Mouse (Mus musculus): ENCODE results near the gene Kalrn.
A peak's percentile ranks its signal among the peaks of the same experiment; 100 is the strongest.

Gene Kalrn

DNA sequence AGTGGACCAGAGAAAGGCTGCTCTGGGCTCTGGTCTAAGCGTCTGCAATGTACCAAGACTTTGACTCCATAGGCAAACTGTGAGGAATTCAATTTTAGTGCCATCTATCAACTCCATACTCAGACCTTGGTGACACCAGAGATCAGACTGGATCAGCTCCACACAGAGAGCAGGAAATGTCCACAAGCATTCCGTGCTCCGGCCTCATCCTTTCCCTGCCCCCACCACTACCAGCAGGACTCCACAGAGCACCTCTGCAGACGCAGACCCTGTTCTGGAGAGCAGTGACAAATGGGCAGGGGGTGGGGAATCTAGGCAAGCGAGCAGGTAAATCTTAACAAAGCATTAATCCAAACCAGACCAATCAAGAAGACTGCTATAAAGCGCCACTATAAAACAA lies 15.4 kb downstream of the Kalrn start:
- DNase-seq (ENCODE audit: low spot score in 2 of 2), result no peak

- no peak for DNase-seq (ENCODE audit: low spot score in 2 of 2)
Measured at GRCm38 (mm10) chr16:34552731-34553130, 20.6 kb downstream of the Kalrn start.

- no peak for DNase-seq (ENCODE audit: low spot score in 2 of 2)
Measured at GRCm38 (mm10) chr16:34549470-34549999, 23.8 kb downstream of the Kalrn start.

DNA sequence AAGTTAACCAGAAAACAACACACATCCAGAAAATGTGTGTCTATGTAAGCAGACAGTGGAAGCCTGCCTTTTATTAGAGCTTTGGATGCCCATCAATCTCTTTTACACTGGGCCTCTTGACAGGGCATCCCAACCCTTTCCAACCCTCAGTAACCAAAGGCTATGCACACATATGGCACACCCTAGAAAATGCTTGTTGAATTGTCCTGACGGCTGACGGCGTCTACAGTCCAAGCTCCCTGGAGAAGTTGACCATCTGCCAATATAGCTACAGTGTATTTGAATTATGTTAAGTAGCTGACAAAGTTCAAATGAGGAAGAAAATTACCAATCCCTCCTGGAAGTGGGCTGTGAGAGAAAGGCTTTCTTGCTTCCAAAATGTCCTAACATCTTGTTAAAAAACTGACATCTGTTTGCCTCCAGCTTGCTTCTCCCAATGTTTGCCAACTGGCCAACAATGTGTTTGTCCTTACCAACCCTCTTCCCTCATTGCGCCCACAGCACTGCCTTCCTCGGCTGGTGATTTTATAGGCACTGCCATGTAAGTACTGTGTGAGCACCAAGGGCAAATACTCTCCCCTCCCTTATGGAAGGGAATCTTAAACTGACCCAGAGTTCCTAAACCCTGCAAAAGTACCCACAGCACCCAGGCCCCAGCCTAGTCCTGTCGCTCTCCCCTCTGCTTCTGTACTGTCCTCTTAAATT lies 26.4 kb downstream of the Kalrn start:
- DNase-seq (ENCODE audit: low spot score in 2 of 2), result no peak

- no peak for DNase-seq (ENCODE audit: low spot score in 2 of 2)
Measured at GRCm38 (mm10) chr16:34543754-34544153, 29.6 kb downstream of the Kalrn start.

- no peak for DNase-seq (ENCODE audit: low spot score in 2 of 2)
Measured at GRCm38 (mm10) chr16:34542341-34542740, 31.0 kb downstream of the Kalrn start.

DNA sequence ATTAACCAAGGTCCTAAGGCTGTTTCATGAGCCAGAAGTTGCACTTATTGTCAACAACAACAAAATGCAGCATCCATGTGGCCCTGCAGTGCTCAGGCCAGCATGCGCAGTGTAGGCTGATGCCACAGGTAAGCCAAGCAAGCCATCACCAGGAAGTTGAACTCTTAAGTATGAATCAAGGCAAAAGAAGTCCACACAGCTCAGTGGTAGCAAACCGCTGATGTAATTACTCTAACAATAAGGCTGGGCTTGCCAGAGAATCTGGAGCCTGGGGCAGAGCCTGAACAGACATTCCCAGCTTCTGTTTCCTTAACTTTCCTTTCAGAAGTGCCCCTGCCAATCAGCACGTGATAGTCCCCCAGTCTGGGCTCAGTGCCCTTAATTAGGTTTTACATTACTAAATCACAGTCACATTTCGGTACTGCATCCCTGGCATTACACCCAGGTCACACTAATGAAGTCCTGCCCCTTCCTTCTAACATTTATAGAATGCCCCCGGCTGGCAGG lies 34.6 kb downstream of the Kalrn start:
- DNase-seq (ENCODE audit: low spot score in 2 of 2), result no peak

DNA sequence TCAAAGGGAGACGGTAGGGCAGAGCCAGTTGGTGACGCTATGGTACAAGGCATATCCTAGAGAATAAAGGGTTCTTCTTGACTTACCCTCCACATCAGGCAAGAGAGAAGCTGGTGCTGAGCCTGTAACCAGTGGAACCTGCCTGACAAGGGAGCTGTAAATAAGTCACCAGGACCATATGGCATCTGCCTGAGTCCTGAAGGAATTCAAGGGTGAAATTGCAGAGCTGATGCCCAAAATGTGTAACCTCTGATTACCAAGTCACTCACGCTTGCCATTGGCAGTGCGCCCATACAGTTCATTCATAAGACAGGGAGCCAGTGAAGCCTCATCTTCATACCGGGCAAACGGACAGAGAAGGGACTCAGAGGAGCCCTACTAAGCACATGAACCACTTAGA lies 37.0 kb downstream of the Kalrn start:
- no peak for DNase-seq (ENCODE audit: low spot score in 2 of 2)

- no peak for DNase-seq (ENCODE audit: low spot score in 2 of 2)
Measured at GRCm38 (mm10) chr16:34535135-34535534, 38.2 kb downstream of the Kalrn start.

DNA sequence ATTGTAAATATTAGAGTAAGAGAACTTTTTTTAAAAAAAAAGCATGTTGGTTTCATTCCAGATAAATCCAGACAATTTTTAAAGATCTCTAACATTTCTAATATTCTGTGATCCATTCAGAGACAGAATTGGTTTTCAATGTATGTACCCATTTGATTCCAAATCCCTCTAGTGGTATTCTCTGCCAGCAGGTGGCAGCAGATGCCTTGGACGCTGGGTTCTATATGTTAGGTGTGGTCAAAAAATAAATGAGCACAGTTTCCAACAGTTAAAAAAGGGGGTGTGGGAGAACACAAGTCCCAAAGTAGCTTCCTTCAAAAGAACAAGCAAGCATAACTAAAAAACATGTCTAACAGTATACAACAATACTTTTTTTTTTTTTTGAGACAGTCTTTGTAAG lies 41.8 kb downstream of the Kalrn start:
- DNase-seq (ENCODE audit: low spot score in 2 of 2), result peak in 1 of 2 experiments; percentile 46

- no peak for DNase-seq (ENCODE audit: low spot score in 2 of 2)
Measured at GRCm38 (mm10) chr16:34530029-34530428, 43.3 kb downstream of the Kalrn start.

GRCm38 (mm10) chr16:34528234-34528983 lies 44.9 kb downstream of the Kalrn start:
- DNase-seq (ENCODE audit: low spot score in 2 of 2), result no peak

- DNase-seq (ENCODE audit: low spot score in 2 of 2), result no peak
Measured at GRCm38 (mm10) chr16:34526378-34526777, 47.0 kb downstream of the Kalrn start.

DNA sequence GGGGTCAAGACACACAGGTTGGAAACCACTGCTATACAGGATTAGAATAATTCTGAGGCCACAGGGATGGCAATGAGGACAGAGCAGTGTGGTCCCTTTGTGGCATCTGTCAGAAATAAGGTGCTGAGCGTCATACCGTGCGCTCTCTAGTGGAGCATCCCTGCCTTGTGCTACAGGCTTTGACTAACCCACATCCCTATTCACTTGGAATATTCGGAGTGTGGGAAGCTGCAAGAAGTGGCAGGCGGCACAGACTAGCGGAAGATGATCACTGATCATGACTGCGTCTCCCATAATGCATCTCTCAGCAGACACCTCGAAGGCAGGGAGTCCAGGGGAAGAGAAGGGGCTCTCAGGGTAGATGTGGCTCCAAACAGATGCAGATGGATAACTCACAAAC lies 47.5 kb downstream of the Kalrn start:
- no peak for DNase-seq (ENCODE audit: low spot score in 2 of 2)

GRCm38 (mm10) chr16:34525205-34525604 lies 48.1 kb downstream of the Kalrn start:
- no peak for DNase-seq (ENCODE audit: low spot score in 2 of 2)

DNA sequence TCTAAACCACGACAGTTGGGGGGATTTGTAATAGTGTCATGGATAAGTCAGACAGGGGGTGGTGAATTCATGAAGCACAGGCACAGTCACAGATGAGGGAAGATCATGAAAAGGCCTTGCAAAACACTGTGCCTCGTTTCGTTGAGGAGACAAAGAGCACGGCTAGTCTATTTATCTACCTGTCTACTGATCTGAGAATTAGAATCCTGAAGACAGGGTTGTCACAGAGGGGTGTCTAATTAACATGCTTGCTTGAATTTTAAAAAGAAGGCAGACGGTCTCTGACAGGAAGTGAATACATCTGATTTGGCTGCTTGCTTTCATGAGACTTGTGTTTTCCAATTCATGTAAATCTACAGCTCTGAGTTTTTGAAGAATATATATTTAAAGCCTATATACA lies 52.3 kb downstream of the Kalrn start:
- no peak for DNase-seq (ENCODE audit: low spot score in 2 of 2)

- no peak for DNase-seq (ENCODE audit: low spot score in 2 of 2)
Measured at GRCm38 (mm10) chr16:34516891-34517398, 56.4 kb downstream of the Kalrn start.

DNA sequence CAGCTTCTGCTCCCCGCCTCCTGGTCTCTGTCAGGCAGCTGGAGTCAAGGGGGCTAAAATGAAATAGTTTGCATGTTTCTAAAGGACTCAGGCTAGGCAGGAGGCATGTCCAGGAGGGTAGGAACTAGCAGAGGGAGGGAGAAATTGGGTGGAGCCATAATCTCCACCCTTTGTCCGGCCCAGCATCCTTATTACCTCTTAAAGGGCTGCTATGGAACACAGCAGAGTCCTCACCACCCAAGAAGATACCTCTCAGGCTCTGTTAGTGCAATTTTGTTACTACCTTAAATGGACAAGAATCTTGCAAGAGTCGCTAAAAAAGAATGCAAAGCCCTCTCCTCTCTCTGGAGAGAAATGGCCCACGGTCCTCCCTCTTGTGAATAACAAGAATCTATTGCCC lies 57.8 kb downstream of the Kalrn start:
- DNase-seq (ENCODE audit: low spot score in 2 of 2), result no peak

DNA sequence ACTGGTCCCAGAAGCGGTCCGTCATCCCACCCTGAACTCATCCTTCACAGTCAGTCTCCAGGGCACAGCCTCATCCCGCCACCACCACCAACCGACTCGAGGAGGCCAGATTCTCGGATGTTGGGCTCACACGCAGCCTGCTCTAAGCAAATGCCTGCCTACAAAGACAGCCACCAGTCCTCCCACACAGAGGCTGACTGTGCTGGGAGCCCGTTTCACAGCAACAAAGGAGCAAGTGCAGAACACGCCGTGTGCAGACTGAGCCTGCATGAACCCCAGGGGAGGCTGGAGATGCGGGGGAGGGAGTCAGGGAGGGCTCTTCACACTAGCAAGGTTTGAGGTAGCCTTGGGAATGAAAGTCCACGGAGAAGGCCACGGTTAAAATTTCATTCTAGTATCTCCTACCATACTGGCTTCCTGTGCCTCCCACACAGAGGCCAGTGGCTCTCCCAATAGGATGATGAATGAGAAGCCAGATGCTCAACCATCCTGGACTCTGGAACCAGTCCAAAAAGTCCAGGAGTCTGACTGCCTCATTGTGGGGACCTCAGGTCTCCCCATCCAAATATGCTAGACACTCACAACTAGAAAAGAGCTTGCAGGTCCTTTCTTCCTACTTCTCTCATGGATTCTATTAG lies 59.3 kb downstream of the Kalrn start:
- no peak for DNase-seq (ENCODE audit: low spot score in 2 of 2)

- DNase-seq (ENCODE audit: low spot score in 2 of 2), result no peak
Measured at GRCm38 (mm10) chr16:34512326-34512725, 61.0 kb downstream of the Kalrn start.

GRCm38 (mm10) chr16:34508125-34508524 lies 65.2 kb downstream of the Kalrn start:
- no peak for DNase-seq (ENCODE audit: low spot score in 2 of 2)

DNA sequence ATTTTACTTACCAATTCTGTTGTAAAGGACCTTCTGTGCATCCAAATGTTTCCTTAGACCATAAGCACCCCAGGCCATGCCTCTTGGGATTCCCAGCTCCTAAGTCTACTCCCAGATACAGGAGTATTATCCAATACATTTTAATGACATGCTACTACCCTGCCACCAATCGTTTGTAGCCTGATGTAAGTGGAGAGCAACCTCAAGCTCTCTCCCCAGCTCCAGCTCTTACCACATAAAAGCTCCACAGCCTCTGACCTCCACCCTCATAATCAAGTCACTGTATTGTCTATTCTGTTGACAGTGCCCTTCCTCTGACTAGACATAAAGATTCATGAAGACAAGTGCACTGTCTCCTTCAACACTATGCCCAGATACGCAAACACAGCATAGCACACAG lies 67.3 kb downstream of the Kalrn start:
- no peak for DNase-seq (ENCODE audit: low spot score in 2 of 2)
